Mouse (Mus musculus): ENCODE measurements around the gene Rims1.

The Rims1 gene

DNA sequence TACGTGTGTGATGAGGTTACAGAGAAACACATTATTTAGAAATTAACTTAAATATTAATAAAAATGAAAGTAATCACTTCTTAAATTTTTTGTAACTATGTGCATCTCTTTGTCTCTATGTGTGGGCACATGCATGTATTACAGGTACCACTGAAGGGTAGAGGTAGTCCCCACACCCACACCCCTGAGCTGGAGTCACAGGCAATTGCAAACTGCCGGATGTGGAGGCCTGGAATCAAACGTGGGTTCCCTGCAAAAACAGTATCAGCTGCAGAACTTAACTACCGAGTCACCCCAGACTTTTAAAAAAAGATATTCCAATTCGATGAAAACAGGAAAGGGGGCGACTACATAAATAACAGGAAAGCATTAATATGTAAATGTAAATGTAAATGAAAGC, 428.7 kb downstream of the Rims1 start:
- no peak for DNase-seq (ENCODE audit: low spot score in 2 of 2)

DNA sequence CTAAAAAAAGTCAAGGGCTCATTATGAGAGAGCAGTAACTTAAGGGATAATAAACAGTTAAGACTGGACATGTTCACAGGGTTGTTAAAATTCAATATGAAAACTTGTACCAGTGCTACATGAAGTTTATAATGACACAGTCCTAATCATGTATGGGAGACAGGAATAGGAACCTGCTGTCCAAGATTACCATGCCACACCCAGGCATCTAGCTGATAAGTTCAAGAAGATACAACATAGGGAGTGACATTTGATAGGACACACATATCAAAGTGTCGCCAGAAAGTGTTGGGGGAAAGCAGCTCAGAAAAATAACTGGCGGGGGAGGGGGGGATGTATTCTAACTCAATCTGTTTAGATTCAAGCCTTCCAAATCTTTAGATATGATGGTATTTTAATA, 449.6 kb downstream of the Rims1 start:
- DNase-seq (ENCODE audit: low spot score in 2 of 2), result no peak

DNA sequence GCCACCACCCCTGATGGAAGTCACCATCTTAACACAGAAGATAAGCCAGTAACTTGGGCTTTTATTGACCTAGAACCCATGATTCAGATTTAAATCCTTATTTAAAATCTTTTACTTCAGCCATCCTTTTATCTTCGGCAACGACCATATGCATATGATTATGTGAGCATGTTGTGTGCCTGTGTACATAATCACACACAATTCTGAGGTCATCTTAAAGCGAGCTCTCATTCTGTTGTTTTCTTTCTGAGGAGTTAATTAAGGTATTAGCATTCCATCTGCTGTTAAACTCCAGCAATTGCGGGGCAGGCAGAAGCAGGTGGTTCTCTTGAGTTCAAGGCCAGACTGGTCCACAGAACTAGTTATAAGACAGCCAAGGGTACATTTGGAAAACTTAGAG, 452.1 kb downstream of the Rims1 start:
- DNase-seq (ENCODE audit: low spot score in 2 of 2), result no peak

DNA sequence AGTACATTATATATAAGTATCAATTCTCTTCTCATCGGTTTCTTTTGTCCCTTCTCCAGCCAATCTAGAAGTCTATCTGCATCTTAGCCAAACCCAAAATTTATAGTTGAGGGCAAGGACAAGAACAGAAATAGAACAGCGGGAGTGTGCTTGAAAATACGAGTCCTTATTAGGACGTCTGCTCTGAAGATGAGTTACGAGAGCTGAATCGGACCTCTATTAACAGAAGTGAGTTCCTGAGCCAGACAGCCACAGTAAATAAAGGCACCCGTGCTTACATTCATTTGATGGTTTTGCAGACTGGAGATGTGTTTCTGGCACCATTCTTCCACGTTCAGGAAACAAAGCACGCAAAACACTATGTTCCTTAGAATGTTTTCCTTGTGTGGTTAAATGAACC, 466.9 kb downstream of the Rims1 start:
- no peak for DNase-seq (ENCODE audit: low spot score in 2 of 2)

DNA sequence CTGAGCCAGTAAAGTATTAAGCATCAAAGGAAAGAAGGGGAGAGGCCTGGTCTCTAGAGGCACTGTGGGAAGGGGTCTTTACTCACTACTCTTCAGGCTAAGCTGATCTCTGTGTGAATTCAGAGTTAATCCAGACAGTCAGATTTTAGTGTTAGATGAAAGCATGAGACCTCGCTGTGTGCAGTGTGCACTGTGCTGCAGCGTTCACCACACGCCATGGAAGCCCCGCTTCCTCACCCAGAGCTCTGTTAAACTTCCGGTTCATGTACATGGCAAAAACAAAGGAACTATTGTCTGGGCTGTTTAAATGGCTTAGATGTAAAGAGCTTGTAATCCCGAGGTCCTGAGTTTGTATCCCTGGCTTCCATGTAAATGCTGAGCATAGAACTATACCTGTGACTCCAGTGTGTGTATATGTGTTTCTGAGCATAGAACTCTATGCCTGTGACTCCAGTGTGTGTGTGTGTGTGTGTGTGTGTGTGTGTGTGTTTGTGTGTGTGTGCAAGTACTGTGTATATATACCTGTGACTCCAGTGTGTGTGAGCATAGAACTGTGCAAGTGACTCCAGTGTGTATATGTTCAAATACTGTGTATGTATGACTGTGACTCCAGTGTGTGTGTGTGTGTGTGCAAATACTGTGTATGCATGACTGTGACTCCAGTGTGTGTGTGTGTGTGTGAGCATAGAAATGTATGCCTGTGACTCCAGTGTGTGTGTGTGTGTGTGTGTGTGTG, 484.7 kb downstream of the Rims1 start:
- no peak for DNase-seq (ENCODE audit: low spot score in 2 of 2)

DNA sequence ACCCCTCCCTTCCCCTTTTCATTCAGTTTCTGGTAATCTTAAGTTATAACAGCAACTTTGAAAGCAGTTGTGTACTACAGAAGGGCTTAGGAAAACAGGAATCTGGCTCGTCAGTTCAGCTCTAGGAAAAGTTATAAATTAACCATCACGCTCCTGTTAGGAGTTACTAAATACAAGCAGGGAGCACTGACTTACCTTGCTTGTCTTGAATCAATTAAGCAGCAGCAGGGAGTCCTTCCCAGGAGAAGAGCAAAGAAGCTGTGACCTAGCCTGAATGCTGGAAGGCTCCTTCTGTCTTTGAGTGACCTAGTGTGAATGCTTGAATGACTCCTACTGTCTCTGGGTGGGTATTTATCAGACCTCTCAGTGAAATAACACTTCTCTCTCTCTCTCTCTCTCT, 490.3 kb downstream of the Rims1 start:
- no peak for DNase-seq (ENCODE audit: low spot score in 2 of 2)

DNA sequence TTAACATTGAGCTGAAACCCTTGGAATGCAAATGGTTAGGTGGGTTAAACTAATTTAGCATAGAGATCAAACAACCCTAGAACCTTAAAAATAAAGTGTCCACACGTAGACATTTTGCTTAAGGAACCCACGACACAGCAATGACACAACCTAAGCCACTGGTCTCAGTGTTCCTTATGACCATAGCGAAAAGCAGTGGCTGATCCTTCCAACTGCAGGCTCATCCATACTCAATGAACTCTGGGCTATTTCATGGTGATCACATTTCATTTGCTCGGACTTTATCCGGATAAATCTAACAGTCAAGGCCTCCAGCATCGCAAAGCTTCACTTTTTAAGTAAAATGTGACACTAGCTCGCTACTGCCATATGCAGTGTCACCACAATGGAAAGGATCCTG, 494.3 kb downstream of the Rims1 start:
- DNase-seq (ENCODE audit: low spot score in 2 of 2), result no peak

DNA sequence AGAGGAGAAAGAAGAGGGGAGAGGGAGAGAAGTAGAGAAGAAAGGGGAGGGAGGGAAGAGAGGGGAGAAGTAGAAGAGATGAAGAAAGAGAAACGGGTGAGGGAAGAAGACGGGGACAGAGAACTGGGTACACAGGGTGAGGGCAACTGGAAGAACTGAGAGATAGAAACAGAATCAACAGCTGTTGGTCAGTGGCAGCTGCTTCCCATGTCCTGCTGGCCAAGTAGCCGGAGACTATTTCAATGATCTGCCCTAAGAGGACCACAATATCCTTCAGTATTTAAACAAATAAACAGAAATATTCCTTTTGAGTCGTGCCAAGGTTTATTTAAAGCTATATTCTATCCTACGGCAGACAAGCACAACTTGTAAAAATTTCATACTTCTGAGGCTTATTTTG, 499.3 kb downstream of the Rims1 start:
- DNase-seq (ENCODE audit: low spot score in 2 of 2), result no peak

DNA sequence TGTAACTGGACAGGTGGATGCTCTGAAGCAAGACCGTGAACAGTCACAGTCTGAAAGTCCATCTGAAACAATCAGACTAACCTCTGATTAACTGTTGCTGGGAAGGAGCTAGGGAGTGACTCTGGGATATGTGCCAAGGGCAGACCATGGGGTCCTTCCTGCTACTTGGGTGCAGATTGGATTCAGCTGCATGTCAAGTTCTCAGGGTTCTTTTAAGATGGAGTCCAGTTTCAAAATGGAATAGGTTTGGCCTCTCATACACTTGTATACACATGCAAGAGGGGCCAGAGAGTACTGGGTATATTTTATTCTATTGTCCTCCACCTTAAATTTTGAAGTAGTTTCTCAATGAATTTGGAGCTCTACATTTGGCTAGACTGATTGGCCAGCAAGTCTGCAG, 499.9 kb downstream of the Rims1 start:
- no peak for DNase-seq (ENCODE audit: low spot score in 2 of 2)

DNA sequence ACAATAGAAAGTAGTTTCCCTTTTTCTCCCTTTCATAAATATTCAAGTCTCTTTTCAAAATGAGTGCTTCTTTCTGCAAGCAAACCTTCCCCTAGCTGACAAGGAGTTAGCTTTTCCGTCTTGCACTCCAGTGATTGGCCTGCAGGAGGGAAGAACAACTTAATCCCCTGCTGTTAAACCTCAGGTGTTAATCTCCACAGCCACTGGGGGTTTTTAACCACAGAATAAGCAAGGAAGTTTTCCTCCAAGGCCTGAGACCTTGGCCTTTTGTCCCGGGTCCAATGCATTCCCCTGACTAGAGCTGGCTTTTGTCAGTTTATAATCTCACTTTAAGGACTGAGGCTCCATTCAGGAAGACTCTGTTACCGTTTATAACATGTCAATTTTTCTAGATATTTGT, 511.8 kb downstream of the Rims1 start:
- no peak for DNase-seq (ENCODE audit: low spot score in 2 of 2)

DNA sequence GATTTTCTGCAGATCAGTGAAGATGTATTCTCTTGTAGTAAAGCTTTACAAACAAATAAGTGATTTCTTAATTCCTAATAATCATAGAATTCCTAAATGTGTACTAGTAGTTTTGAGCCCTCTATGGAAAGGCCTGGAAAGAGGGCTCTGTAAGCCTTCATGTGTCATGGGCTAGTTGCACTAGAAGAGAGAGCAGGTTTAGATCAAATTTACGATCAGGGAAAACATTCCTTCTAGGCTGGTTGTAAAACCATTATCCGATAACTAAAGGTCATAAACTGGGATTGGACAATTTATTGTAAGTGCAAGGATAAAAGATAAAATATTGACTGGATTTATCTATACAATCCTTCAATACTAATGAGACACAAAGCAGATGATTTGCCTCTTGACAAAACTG, 512.5 kb downstream of the Rims1 start:
- no peak for DNase-seq (ENCODE audit: low spot score in 2 of 2)

DNA sequence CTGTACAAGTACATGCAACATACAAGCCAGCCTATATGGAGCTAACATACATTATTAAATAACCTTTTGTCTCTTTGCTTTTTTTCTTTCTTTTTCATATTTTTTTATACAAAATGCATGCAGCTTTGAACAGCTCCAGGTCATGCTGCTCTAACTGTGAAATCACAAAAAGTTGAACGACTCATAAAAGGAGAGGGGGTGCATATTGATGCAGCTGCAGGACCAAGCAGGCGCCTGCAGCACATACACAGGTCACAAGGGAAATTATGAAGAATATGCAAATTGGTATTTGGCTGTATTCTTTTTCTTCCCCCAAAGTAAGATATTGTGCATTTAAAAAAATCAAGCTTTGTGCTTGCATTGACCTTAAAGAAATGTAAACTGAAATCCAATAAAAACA, 519.0 kb downstream of the Rims1 start:
- no peak for DNase-seq (ENCODE audit: low spot score in 2 of 2)

DNA sequence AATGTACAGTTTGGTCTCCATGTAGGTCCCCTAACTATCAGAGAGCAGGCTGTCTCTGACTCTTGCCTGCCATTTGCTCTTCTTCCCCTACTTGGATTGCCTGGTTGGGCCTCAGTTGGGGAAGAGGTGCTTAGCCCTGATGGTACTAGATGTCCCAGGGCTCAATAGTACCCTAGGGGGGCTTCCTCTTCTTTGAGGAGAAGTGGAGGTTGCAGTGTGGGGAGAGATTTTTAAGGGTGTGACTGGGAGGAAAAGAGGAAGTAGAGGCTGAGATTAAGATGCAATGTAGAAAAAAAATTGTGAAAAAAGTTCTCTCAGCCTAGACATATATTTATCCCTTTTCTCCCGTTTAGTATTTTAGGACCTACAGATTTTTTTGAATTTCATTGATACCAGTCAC, 525.8 kb downstream of the Rims1 start:
- no peak for DNase-seq (ENCODE audit: low spot score in 2 of 2)

DNA sequence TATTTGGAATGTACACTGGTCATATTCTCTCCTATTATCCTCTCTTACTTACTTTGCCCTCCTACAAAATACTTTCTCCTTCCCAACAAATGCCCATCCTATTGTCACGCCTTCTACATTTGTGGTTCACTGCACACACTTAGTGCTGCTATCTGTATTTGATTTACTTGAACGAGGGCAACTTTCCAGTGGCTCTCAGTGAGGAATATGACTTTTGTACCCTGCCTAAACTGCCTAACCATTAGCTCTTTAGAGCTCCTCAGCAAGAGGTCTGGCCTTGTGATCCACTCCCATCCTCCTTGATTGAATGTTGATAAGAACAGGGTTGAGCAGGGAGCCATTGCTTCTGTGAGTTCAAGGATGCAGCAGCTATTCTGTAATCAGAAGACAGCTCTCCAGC, 531.7 kb downstream of the Rims1 start:
- DNase-seq (ENCODE audit: low spot score in 2 of 2), result no peak

DNA sequence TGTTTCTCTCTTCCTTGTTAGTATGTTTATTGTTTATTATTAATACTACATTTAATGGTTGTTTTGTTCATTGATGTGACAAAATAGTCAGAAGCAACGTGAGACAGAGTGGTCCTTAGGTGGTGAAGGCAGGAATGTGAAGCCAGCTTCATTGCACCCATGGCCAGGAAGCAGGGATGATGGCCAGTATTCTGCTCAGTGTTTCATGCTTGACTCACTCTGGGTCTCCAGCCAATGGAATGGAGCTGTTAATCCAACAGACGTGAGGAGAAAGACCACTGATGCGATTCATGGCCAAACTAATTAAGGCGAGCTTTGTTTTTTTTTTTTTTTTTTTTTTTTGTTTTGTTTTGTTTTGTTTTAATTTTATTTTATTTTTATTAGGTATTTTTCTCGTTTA, 535.7 kb downstream of the Rims1 start:
- no peak for DNase-seq (ENCODE audit: low spot score in 2 of 2)

DNA sequence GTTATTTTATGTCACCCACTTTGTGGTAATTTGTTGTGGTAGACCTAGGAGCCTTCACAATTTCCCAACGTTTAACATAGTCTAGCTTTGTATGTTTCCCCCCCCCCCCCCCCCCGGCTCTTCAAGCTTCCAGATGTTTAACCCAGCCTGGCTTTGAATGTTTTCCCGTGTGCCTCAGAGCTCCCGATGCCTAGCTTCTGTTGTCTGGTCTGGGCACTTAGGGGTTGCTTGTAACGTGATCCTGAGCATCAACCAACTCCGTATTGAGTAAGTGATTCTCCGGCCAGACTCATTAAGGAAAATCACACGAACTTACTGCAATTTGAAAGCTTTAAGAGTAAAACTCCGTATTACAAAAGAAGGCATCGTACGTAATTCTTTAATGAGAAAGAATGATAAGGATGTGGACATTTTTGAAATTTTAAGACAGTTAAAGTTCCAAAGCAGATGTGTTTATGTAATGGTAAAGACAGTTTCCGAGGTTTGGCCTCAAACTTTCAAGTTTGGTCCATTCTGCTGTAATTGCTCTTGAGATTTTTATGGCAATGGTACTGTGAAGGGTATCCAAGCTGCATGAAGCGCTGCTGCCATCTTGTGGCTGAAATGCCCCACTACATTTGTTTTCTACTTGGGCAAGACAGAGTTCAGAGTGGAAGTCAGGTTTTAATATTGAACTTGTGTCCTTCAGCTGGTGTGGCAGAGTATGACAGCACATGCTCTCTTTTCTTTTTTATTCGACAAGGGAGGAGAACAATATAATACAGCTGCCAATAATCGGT, 537.0 kb downstream of the Rims1 start:
- DNase-seq (ENCODE audit: low spot score in 2 of 2), result peak; percentile 52 to 69

DNA sequence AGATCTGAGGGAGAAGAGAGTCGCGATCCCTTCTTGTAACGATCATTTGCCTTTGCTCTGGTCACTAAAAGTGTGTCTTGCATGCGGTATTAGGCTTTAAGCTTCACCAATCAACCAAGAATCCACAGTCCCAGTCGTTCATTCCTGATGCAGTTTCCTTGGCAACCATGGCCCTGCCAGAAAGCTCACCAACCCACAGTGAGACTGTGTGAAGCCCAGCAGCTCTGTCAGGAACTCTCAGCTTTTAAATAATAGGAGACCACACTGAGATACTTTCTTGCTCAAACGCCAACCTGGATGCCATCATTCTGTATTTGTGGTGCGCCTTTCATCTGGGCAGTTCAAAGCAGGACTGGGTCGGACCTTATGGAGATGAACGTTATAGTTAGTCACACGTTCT, 539.3 kb downstream of the Rims1 start:
- no peak for DNase-seq (ENCODE audit: low spot score in 2 of 2)

DNA sequence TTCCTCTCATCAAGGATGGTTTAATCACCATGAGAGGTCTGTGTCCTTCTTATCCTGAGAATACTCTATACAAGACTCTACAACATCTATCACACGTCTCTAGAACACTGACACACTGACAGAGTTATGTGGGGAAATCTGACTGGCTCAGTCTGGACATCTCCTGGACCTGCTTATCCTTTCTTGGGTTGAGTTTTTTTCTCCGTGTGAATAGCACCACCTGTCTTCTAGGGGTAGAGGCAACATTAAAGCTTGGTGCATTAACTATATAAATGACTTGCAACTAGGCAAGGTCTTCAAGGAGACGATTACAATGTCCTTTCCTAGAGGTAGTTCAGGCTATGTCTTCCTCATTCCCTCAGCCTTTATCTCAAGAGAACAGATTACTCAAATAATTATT, 540.3 kb downstream of the Rims1 start:
- DNase-seq (ENCODE audit: low spot score in 2 of 2), result no peak

DNA sequence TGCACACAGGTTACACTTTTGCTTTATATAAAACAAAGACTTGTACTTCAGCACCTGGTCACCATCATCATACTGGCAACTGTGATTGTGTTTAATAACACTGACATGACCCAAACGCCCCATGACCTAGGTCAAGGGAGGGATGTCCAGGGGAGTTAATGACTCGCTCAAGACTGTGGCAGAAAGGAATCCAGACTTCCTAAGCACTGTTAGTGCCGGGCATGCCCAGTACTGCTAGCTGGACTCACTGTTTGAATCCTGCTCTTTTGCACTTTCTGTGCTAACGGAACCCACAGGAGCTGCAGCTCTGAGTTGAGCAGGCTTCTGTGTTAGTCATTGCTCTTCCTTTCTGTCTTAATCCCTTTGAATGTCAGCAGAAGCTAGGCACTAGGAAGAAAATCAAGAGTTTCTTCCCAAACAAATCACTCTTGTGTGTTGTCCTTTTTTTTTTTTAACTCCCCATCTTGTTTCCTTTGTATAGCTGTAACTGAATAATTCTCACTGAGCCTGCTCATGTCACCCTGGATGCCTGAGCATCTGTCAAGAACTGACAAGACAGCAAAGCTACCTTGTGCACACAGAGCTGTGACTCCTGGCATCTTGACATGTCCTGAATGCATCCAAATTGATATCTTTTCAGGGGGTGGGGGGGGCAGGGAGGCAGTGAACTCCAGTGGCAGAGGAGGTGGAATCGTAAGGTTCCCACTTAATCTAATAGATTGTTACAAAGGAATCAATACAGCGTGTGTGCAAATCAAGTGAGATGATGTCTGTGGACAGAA, 543.4 kb downstream of the Rims1 start:
- no peak for DNase-seq (ENCODE audit: low spot score in 2 of 2)

DNA sequence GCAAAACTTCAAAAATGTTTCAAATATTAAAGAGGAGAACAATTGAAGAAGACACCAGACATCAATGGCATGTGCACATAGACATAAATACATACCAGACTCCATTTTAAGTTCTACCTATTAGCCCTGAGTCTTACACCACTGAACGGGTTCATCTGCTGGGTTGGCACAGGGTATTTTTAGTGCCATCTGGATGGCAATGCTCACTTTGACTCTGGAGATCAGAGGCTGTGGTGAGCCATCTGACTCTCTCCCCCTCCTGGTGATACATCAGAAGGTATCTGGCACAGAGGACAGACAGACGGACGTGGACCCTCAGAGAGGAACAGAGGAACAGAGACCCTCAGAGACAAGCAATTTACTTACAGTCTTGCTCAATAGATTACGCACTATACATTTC, 544.1 kb downstream of the Rims1 start:
- no peak for DNase-seq (ENCODE audit: low spot score in 2 of 2)

DNA sequence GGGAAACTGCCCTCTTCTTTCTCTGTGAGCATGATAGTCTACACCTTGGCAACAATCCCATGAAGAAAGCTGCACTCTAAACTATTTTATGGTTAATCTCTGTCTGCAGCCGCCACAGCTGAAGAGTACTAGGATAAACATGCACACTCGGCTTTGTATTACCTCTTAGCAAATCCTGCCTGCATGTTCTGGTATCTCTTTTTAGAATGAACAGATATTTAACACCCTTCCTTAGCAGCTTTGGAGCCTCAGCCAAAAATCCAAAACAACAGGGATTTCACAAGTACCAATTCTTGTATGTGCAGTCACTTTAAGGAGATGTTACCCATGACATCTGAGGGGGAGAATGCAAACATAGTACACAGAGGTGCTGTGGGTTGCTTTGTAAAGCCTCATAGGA, 545.5 kb downstream of the Rims1 start:
- DNase-seq (ENCODE audit: low spot score in 2 of 2), result no peak

DNA sequence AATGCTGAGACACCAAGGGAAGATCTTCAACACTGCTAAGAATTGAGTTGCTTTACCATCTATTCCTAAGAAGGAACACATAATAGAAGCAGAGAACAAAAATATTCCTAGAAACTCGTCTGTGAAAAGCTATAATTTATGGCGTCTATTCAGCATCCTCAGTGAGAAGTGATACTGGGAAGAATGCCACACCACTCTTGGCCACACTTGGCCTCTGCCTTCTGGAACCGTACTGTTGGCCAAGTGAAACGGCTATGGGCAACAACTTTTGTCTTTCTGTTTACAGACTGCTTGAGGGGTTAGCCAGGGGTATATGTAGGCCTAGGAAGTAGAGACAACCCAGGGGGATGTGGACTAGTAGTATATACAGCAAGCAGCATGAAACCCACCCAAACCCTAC, 547.4 kb downstream of the Rims1 start:
- DNase-seq (ENCODE audit: low spot score in 2 of 2), result no peak

DNA sequence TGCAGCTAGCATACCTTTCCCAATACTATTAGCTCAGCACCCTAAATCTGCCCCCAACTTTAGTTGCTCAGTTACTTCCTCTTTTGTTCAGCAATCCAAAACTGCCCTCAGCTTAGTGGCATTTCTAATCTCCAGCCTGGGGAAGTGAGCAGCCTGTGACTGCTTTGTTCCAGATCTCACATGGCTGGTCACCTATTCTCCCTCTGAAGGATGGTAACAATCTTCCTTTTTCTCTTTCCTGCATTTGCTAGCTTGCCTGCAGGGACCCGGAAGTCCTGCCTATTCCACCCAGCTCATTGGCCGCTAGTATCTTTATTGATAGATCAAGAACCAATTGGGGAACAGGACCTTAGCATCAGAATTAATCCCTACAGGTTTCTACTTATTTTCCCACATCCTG, 551.5 kb downstream of the Rims1 start:
- DNase-seq (ENCODE audit: low spot score in 2 of 2), result no peak

All from urinary bladder, postnatal 36 days (tissue).